Mouse (Mus musculus) forebrain, embryonic 16.5 days (tissue): ENCODE measurements around the gene Slc43a2. TPM values are rescaled to one million over a fixed set of nuclear protein-coding genes. Genes with fewer than 3 reads are reported as not detected.

ENCODE experiments used
- ATAC-seq: fragments of 200-750 bp; cut with Nextera tagmentation; 2 replicates; pipeline ENCODE4 v1.8.0; 2017; ENCODE audit warnings: mild to moderate bottlenecking, moderate library complexity
- H3K27ac ChIP-seq: fragments of 300-500 bp; sonication (generic); 2 replicates; pipeline ENCODE4 v1.5.1; 2014; ENCODE audit warnings: low read length, control low read depth
- H3K27me3 ChIP-seq: fragments of 300-500 bp; sonication (generic); replicated peaks from 2 replicates; pipeline ENCODE4 v1.6.1; 2014; ENCODE audit warnings: low read length; ENCODE audit not compliant: control insufficient read depth, insufficient read depth
- H3K36me3 ChIP-seq: fragments of 300-500 bp; sonication (generic); 2 replicates; pipeline ENCODE4 v1.6.1; 2014; ENCODE audit not compliant: control insufficient read depth, insufficient read depth
- H3K4me1 ChIP-seq: fragments of 300-500 bp; sonication (generic); replicated peaks from 2 replicates; pipeline ENCODE4 v1.6.1; 2014; ENCODE audit warnings: low read length; ENCODE audit not compliant: control insufficient read depth, insufficient read depth
- H3K4me2 ChIP-seq: fragments of 300-500 bp; sonication (generic); 2 replicates; pipeline ENCODE4 v1.6.1; 2014; ENCODE audit warnings: mild to moderate bottlenecking, low read length, control low read depth
- H3K4me3 ChIP-seq: fragments of 300-500 bp; sonication (generic); replicated peaks from 2 replicates; pipeline ENCODE4 v1.5.1; 2014; ENCODE audit warnings: mild to moderate bottlenecking, low read length, control low read depth
- H3K9ac ChIP-seq: fragments of 300-500 bp; sonication (generic); replicated peaks from 2 replicates; pipeline ENCODE4 v1.6.1; 2014; ENCODE audit warnings: low read depth, low read length, control low read depth
- H3K9me3 ChIP-seq: fragments of 300-500 bp; sonication (generic); 2 replicates; pipeline ENCODE4 v1.6.1; 2016; ENCODE audit warnings: low read length; ENCODE audit not compliant: control insufficient read depth
- WGBS: fragments of 180-500 bp; shearing (Covaris S2); extraction: QIAGEN DNeasy Blood & Tissue Kit; methylation state at CpG from one replicate; pipeline ENCODE4 v1.1.7; 2014; 5-methylcytosine and 5-hydroxymethylcytosine counted together
- polyA plus RNA-seq: library from polyadenylated mRNA; unstranded; fragments of >200 nt; fragmentation: Nextera tagmentation; extraction: Ambion mirVana; gene quantifications from 2 replicates; pipeline ENCODE4 v1.2.1, GENCODE M21; 2015

Slc43a2 gene
- polyA plus RNA-seq, 1 experiment from 2014 or later, result 16.4 TPM

DNA sequence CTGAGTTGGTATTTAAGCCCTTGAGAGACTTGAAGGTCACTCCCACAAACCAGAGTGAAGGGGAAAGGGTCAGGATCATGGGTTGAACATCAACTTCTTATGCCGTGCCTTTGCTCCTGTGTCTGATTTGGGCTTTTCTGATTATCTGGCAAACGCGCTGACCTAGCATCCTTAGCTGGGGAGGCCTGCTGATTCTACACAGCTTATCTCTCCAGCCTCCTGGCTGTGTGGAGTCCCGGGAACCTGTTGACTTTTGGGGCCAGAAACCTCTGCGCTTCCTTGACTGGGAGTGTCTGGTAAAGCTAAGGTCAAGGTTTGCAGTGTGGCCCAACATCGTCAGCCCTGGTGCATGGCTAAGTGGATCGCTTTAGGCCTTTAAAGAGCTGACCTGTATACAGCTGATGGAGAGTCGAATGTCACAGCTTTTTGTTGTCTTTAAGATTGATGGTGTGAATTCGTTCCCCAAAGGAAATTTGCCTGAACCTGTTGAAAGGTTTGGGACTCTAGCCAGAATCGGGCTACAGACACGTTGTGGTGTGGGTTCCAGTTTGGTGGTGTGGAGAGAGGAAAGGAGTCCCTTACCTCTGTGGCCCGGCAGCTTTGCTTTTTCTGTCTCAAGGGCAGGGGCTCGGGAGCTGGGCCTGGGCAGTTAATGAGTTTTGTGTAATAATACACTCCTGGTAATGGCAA, 3.8 kb downstream of the Slc43a2 start:
- no peaks in the 10 kb centered on the region for H3K9me3 ChIP-seq
- peak overlapping the region; percentile 18; the same call in 1 of the 2 replicates for H3K4me2 ChIP-seq
- H3K4me3 ChIP-seq, result no peak overlapping the region
- H3K4me1 ChIP-seq, result peaks cover 36% of the 10 kb centered on the region
- no peaks in the 10 kb centered on the region for H3K36me3 ChIP-seq
- no peaks in the 10 kb centered on the region for H3K27me3 ChIP-seq
- H3K9ac ChIP-seq, result no peak overlapping the region
- WGBS, result 60% methylated on average over 13 of the region's 13 CpGs
- H3K27ac ChIP-seq, result no peak overlapping the region
- no peak for ATAC-seq

DNA sequence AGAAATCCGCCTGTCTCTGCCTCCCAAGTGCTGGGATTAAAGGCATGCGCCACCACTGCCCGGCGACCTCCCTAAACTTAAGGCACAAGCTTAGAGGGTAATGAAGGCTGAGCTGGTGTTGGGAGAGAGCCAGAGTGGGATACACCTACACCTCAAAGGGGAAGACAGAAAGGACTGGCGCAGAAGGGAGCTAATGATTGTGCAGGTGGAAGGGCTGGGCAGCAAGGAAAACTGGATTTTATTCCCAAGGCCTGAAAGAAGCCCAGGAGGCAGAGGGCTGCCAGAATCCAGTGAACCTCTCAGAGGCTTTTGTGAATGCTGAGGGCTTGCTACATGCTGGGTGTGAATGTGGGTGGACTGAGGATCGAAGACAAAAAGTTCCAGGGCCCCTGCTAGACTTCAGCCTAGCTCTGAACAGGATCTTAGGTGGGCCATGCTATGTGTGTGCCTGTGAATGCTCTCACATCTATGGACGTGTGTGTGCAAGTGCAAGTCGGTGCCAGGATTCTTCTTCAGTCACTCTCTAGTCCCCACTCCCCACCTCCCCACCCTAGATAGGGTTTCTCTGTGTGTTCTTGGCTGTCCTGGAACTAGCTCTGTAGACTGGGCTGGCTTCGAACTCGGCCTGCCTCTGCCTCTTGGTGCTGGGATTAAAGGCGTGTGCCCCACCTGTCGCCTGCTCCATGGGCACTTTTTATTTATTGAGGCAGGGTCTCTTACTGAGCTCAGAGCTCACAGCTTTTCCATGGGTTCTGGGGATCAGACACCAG, 4.9 kb downstream of the Slc43a2 start:
- no peaks in the 10 kb centered on the region for H3K36me3 ChIP-seq
- no peaks in the 10 kb centered on the region for H3K27me3 ChIP-seq
- H3K9me3 ChIP-seq, result no peaks in the 10 kb centered on the region
- H3K4me2 ChIP-seq, result no peak overlapping the region
- H3K9ac ChIP-seq, result no peak overlapping the region
- peaks cover 44% of the 10 kb centered on the region for H3K4me1 ChIP-seq
- ATAC-seq, result no peak
- H3K4me3 ChIP-seq, result no peak overlapping the region
- H3K27ac ChIP-seq, result no peak overlapping the region
- 87% methylated on average over 12 of the region's 12 CpGs for WGBS

DNA sequence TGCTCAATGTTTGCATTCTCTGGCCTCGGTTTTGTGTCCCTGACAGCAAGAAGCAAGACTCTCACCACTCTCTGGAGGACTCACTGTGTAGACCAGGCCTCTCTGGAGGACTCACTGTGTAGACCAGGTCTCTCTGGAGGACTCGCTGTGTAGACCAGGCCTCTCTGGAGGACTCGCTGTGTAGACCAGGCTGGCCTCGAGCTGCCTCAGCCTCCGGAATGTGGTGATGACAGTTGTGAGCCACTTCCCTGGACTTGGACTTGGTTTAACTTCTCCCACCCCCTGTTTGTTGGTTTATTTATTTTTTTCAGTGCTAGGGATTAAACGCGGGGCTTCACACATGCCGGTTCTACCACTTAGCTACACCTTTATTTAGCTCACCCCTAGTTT, 5.5 kb downstream of the Slc43a2 start:
- Histone ChIP-seq H3K36me3 (no peaks in the 10 kb centered on the region), H3K27ac (no peak overlapping the region), H3K27me3 (no peaks in the 10 kb centered on the region), H3K4me3 (no peak overlapping the region), H3K9me3 (no peaks in the 10 kb centered on the region), H3K9ac (no peak overlapping the region), H3K4me2 (no peak overlapping the region), H3K4me1 (peaks cover 44% of the 10 kb centered on the region)
- WGBS, result 88% methylated on average over 8 of the region's 8 CpGs
- ATAC-seq, result no peak

DNA sequence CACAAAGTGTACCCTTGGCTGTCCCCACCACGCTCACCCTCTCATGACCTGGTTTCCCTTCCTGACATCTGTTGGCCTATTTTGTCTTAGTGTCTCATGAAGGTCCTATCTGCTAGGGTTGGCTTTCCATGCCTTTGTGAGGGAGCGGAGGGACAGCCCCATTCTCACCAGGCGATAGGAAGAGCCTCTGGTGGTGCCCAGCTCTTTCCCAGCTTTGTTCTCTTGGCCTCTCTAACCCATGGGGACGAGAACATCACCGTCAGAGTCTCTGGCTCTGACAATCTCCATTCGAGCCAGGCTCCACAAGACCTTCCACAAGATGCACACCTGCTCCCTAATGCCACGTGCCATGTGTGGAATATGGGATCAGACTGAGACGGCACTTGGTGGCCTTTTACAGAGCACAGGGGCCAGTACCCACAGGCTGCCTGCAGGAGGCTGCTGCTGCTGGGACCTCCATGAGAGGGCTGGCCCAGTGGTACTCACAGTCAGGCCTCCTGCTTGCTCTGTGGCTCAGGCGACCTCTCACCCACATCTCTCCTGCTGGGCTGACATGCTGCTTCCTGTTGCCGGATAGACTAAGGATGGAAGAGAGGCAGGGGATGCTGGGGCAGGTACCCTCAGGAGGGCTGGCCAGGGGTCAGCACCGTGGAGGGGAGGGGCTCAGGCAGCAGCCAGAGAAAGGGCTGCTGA, 6.1 kb downstream of the Slc43a2 start:
- H3K9me3 ChIP-seq, result no peaks in the 10 kb centered on the region
- no peak overlapping the region for H3K4me2 ChIP-seq
- H3K27me3 ChIP-seq, result no peaks in the 10 kb centered on the region
- 0 out of 2 replicates have a peak overlapping the region, but pooled peaks have one; percentile 3 for H3K9ac ChIP-seq
- no peak overlapping the region for H3K27ac ChIP-seq
- no peak overlapping the region for H3K4me3 ChIP-seq
- no peaks in the 10 kb centered on the region for H3K36me3 ChIP-seq
- 51% methylated on average over 11 of the region's 11 CpGs for WGBS
- ATAC-seq, result no peak
- peaks cover 42% of the 10 kb centered on the region for H3K4me1 ChIP-seq

DNA sequence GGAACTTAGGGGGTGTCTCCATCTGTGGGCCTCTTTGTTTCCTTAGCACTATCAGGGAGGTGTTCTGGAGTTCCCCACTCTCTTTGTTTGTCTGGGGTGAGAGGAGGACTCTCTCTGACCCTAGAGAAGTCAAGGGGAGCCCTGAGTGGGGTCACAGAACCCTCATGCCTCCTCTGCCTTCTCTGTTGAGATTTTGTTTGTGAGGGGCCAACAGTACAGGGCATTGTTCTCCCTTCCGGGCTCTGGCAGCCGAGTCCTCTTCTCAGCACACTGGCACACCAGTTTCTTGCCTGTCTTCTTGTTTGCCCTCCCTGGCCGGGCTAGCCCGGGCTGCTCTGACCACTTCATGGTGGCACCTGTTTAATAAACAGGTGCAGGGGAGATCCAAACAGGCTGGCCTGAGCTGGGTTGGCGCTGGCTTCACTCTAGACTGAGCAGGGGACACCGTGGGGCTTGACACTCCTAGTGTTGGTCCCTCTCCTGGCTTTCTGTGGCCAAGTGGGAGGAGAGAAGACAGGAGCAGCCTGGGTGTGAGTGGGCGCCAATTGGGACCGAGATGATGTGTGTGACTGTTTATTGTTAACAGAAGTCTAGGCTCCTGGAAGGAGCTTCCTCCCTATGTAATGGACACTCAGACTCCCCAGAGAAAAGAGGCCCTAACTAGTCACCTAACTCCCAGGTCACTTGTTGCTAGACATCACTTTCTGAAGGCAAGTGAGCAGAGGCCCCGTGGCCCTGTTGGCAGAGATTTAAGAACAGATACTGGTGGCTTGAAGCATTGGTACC, 6.9 kb downstream of the Slc43a2 start:
- H3K4me3 ChIP-seq, result no peak overlapping the region
- H3K4me2 ChIP-seq, result no peak overlapping the region
- peaks cover 35% of the 10 kb centered on the region for H3K4me1 ChIP-seq
- no peak overlapping the region for H3K27ac ChIP-seq
- H3K9ac ChIP-seq, result no peak overlapping the region
- no peak for ATAC-seq
- H3K9me3 ChIP-seq, result no peaks in the 10 kb centered on the region
- no peaks in the 10 kb centered on the region for H3K36me3 ChIP-seq
- H3K27me3 ChIP-seq, result no peaks in the 10 kb centered on the region
- WGBS, result 58% methylated on average over 9 of the region's 9 CpGs

DNA sequence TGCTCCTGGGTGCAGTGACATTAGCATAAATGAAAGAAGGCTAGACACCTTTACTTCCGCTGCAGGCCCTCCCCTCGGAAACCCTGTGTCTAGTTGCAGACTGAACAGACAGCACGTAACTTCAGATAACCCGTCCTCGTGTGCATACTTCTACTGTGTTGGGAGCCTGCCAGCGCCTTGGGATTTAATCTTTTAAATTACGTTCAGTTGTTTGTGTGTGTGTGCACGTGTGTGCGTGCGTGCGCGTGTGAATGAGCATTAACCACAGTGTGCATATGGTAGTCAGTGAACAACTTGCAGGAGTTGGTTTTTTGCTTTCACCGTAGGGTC, 7.4 kb downstream of the Slc43a2 start:
- Histone ChIP-seq H3K4me1 (peaks cover 33% of the 10 kb centered on the region), H3K4me2 (no peak overlapping the region), H3K4me3 (no peak overlapping the region), H3K9me3 (no peaks in the 10 kb centered on the region), H3K9ac (no peak overlapping the region), H3K36me3 (no peaks in the 10 kb centered on the region), H3K27ac (no peak overlapping the region), H3K27me3 (no peaks in the 10 kb centered on the region)
- no peak for ATAC-seq
- whole genome bisulfite sequencing, result 77% methylated on average over 13 of the region's 13 CpGs

DNA sequence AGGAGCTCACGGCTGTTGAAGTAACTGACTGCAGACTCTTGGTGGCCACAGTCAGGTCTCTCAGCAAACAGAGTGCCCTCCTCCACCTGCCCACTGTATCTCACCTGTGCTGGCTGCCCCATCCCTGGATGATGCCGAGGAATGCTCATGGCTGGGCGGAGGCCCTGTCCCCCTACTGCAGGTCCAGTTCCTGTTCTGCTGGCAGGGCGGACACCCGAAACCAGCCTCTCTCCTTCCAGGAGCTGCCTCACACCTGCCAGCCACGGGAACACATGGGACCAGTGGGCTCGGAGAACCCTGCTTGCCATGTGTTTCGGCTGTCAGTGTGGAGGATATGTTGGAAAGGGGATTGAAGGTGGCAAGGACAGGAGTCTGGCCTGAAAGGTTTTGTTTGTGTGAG, 8.7 kb downstream of the Slc43a2 start:
- H3K9ac ChIP-seq, result no peak overlapping the region
- WGBS, result 77% methylated on average over 8 of the region's 8 CpGs
- H3K27ac ChIP-seq, result no peak overlapping the region
- no peak overlapping the region for H3K4me2 ChIP-seq
- H3K9me3 ChIP-seq, result no peaks in the 10 kb centered on the region
- H3K27me3 ChIP-seq, result no peaks in the 10 kb centered on the region
- ATAC-seq, result no peak
- H3K36me3 ChIP-seq, result no peaks in the 10 kb centered on the region; the same call in 1 of the 2 replicates
- H3K4me3 ChIP-seq, result no peak overlapping the region
- peaks cover 24% of the 10 kb centered on the region for H3K4me1 ChIP-seq

DNA sequence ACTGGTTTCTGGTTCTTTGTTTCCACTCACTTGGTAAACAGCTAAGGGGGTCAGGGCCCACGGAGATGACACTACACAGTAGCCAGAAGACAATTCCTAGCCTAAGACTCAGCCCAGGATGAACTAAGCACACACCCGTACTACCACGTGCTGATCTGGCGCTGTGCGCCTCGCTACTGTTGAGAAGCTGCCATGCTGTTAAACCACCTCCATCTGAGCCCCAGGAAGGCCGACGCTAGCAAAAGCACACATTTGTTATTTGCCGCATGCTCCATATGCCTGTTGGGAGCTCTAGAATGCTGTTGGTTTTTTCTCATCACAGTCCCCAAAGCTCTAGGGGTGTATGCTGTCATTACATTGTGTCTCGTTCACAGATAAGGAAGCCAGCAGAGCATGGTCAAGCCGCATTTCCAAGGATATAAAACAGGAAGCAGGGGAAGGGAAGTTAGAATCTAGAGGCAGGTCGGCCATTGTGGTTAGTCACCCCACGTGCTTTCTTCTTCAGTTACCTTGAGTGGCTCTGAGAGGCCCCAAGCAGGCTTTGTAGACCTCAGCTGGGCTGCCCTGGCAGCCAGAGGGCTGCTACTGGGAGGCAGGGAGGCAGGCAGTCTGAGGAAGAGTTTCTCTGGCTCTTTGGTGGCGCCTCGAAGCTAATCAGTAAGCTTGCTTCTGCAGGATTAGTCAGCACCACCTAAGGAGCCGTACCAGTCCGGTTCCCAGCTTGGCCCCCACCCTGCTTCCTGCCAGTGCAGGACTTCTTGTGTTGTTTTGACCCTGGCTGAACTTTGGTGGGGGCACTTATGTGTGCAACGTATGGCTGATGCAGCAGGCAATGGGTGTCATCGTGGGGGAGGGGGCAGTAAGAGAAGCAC, 9.5 kb downstream of the Slc43a2 start:
- no peak overlapping the region for H3K4me3 ChIP-seq
- no peaks in the 10 kb centered on the region; the same call in 1 of the 2 replicates for H3K36me3 ChIP-seq
- H3K27ac ChIP-seq, result peak overlapping the region; percentile 53
- WGBS, result 57% methylated on average over 19 of the region's 19 CpGs
- no peak overlapping the region for H3K4me2 ChIP-seq
- H3K9me3 ChIP-seq, result no peaks in the 10 kb centered on the region
- H3K4me1 ChIP-seq, result peaks cover 20% of the 10 kb centered on the region
- no peak overlapping the region for H3K9ac ChIP-seq
- ATAC-seq, result peak; percentile 72; the same call in 1 of the 2 replicates
- no peaks in the 10 kb centered on the region for H3K27me3 ChIP-seq
